Mouse (Mus musculus): ENCODE measurements around the gene Nfatc2. TPM values are rescaled to one million over a fixed set of nuclear protein-coding genes. Genes with fewer than 3 reads are reported as not detected.

Nfatc2 gene
- polyA plus RNA-seq, 2 experiments from 2014 or later = 22.1 to 22.9 TPM

DNA sequence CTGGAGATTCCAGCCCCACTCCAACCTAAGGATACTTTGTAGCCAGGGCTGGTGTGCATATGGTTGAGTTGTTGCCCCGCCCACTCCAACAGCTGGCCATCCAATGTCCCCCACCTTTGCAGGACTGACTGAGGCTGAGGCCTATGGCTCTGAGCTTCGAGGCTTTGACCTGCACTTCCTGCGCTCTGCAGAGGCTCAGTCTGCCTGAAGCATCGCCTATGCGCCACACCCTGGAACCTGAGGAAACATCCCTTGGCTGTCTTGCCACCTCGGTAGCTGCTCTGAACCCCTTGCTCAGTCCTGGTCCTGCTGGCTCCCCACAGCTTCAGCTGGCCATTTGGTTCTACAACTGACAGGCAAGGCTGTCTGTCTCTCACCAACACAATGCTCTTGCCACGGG is 24.1 kb downstream of the Nfatc2 start:
- no peak for ATAC-seq

DNA sequence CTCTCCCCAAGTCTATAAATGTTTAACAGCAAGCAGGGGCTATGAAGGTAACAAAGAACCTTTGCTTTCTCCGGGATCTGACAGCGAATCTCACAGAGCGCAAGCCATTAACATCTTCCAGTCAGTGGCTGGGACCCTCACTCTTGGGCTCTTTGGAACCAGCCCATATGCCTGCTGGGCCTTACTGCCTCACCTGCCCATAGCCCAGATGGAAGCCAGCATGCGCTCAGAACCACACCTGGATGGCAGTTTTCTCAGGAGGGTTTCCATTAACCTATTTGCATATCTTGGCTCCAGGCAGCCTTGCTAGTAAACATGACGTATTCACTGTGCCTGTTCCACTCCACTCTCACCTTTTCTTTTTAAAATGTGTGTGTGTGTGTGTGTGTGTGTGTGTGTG is 25.6 kb downstream of the Nfatc2 start:
- no peak for ATAC-seq

DNA sequence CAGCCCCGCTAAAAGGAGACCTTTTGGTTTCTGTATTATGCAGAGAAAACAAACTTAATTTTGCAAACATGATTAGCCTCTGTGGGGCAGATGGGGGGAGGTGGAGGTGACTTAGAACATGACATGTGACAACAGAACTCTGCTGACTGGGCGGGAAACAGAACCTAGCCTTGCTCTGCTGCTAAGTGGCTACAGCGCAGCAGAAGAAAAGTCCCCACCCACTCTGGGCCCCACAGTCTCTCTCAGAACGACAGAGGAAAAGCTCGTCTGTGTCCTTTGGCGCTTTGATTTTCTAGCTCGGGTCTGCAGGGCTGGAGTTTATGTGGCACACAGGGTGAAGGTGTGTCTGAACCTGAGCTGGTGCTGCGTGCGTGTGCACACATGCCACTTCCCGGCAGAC is 26.5 kb downstream of the Nfatc2 start:
- ATAC-seq = peak; percentile 92

DNA sequence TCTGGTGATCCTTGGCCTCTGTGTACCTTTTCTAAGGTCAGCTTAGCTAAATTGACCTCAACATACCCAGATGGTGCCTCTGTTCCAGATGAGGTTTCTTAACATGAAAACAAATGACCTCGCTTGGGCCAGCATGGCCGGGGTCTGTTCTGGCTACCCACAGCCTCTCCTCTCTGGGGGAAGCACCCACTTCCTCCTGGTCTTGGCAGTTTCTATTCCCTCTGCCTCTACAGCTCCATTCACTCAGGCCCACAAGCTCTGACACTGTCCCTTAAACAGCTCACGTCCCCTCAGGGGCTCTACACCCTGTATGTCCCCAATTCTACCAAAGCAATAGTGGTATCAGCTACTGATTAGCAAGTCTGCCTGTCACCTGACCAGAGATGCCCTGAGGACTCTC is 27.6 kb downstream of the Nfatc2 start:
- ATAC-seq = no peak

DNA sequence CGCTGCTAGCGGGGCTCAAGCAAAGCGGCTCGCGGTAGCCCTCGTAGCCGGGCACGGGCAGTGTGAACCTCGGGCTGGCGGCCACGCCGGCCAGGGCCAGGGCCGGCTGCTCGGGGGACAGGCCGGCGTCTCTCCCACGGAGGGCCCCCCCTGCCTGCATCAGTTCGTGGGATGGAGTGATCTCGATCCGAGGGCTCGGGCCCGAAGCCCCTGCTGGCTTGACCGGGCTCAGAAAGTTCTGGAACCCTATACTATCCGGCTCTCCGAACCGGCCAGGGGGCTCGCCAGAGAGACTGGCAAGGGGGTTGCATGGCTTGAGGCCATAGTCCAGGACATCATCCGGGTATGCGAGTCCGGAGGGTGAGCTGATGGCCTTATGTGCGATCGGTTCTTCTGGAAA is 30.2 kb downstream of the Nfatc2 start:
- no peak for ATAC-seq

DNA sequence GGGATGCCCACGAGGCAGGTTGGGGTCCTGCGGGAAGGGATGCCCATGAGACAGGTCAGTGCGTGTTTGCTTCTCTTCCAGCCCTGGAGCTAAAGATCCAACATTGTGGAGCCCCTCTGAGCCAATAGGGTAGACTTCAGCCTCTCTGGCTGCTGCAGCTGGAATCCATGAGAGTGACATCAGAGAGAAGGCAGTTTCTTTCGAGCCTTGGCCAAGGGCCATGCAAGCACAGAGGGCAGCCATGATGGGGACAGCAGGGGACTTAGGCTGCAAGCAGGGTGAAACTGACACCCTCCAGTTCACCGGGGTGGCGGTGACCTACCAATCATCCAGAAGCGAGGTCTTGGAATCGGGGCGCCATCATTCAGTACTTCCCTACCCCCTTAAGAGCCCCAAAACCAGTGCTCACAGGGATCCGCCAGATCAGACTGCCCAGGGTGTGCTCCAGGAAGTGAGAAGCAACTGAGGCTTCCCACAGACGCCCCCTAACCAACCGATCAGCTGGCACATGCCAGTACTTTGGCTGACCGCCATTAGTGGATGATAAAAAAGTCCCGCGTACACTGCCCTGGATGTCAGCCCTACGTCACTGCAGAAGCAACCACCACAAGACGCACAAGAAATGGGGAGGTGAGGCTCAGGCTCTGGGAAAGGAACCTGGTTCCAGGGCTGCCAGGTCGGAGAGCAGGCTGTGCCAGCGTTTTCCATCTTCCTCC is 35.8 kb downstream of the Nfatc2 start:
- ATAC-seq = no peak

DNA sequence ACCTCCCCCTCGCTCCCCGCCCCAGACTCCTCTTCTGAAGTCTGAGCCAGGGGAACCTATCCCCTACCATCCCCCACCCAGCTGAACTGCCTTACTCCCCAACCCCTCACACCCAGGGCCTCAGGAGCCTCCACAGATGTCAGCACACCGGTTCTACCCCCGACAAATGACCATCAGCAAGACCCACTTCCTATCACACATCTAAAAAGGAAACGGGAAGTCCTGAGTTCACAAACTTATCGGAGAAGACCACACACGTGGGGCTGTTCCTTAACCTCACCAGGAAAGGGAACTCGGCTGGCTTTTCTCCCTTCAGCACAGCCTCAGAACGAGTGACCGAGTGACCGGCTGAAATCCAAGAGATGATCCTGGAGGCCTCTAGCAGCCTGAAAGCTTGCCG is 38.3 kb downstream of the Nfatc2 start:
- ATAC-seq = no peak

DNA sequence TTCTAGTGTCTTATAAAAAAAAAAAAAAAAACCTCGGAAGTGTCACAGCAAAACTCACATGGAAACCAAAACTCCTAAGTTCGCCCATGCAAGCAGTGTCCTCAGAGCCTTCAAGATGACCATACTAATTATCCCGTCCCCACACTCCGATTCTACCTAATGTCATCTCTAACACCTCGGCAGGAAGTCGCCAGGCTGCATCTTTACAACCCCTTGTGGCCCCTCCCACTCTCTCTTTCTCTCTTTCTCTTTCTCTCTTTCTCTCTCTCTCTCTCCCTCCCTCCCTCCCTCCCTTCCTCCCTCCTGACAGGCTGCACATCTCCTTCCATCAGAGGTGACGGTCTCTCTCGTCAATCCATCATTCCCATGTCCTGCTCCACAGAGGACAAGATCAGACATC is 44.4 kb downstream of the Nfatc2 start:
- ATAC-seq = peak; percentile 11

DNA sequence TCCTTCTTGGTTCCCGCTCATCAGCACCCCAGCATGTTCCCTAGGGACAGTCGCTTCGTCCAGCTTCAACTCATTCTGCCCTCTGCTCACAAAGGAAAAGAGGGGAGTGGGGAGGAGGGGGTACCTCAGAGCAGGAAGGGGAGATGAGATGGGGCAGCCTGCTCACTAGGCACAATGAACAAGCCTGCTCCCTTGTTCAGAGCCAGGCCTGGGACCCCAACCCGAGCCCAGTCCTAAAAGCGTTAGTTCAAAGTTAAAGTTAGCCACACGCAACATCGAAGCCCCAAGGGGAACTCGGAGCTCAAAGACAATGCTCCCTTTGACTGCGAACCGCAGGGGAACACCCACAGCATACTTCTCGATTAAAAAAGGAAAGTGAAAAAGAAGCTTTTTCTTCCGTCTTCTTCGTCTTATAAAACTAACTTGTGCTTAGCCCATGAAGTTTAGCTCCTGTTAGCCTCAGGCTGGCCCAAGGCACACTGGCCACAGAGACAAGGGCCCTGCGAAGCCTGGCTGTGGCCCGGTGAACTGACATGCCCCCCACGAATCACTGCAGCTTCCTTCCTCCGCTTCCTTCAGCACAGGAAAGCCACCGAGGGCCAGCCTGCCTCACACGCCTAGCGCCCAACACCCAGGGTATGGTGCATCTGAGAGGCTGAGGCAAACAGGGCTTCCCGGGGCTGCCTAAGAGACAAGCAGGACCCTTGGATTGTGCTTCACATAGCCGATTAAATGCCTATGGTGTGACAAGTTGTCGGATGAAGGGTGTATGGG is 45.4 kb downstream of the Nfatc2 start:
- ATAC-seq = peak; percentile 66

DNA sequence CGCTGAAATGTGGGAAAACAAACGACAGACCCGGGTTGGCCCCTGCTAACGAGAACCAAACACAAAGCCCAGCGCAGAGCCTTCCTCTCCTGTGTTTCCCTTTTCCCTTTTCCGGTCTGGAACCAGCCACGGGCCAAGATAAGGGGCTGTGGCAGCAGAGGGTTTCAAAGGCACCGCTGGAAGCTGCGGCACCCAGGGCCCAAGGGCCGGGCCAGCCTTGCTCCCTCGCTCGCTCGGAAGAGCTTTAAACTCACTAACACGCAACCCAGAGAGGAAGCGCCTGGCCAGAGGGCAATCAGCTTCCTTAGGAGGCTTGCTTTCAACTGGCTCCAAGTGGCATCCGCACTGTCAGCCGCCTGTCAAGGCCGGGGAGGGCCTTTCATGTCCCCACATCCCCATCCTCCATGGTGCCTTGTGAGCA is 47.9 kb downstream of the Nfatc2 start:
- no peak for ATAC-seq

DNA sequence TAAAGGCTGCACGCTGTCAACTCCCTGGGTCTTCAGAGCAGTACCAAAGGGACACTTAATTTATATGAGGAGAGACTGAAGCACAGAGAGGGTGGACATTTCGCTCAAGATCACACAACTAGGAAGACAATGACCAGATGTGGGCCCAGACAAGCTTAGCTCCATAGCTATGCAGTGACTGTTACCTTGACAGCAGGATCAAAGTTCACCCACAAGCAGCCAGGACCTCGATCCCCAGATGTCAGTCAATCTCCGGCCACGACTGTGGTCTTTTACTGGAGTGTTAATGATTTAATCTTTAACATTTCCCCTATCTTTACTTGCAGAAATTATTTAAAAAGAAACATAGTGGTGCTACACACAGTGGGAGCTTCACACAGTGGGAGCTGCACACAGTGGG is 49.1 kb downstream of the Nfatc2 start:
- no peak for ATAC-seq

DNA sequence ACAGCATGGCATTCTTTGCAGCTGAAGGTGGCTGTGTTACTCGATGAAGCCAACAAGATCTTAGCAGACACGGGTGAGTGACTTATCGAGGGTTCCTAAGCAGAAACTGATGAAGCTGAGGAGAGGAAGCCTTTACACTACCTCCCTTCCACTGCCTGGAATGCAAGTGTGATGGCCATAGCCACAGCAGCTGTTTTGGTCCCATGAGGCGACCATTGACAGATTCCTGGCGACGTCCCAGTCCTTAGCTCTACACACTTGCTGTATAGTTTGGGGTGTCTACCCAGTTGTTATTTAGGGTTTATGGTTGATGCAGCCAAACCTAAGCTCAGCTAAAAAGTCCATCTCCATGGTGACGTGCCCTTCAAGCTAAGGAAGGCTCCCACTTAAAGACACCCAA is 50.2 kb downstream of the Nfatc2 start:
- no peak for ATAC-seq

DNA sequence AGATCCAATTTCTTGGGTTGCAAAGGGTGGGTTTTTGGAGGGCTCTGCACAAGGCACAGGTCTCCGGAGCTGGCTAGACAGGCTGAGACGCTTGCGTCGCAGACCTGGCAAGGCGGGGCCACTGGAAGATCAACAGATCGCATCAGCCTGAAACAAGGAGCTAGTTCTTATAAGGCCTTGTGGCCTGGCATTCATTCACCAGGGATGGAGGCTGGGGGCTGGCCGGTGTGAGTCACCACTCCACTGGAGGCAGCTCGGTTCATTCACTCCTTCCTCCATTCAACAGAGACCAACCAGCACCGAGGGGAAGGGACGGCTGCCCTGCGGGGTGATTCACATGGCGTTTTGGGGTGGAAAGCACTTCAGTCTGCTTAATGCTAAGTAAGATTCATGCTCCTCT is 52.1 kb downstream of the Nfatc2 start:
- no peak for ATAC-seq

DNA sequence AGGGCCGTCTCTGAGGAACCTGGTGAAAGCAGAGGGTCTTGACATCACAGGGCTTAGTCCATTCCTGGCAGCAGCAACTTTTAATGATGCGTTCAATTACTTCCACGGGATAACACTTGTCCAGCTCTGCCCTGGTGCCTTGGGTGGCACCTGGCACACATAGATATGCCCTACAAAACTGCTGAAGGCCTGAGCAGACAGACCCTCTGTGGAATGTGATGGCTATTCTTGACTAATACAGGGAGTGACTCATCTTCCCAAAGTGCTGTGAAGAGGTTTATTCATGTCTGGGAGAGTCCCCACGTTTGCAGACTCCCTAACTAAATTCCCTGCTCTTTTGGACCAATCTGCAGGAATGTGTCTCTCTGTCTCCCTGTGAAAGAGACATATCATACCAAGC is 53.4 kb downstream of the Nfatc2 start:
- ATAC-seq = no peak

DNA sequence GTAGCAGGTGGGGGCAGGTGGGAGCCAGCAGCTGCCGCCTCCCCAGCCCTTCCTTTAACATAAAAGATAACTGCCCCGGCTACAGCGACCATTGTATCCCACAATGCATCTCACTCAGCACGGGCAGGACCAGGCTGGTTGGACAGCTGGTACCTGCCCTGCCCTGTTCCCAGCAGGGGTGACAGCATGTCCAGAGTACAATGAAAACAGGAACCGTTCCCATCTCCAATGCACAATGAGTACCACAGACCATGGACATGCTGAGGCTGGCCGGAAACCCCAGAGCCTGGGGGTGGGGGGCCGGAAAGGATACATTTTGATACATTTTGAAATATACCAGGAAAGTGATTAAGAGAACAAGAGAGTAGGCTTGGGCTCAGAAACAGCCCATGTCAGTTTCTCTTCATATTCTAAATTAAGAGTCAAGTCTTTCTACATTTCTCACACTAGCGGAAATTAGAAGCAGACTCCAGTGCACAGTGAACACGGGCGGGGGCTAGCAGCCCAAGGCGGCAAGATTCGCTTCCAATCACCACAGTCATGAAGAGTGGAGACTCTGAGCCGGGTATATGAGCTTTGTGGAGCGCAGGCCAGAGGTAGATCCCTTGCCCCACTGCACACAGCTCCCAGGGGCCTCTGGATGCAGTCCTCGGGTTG is 55.4 kb downstream of the Nfatc2 start:
- no peak for ATAC-seq

DNA sequence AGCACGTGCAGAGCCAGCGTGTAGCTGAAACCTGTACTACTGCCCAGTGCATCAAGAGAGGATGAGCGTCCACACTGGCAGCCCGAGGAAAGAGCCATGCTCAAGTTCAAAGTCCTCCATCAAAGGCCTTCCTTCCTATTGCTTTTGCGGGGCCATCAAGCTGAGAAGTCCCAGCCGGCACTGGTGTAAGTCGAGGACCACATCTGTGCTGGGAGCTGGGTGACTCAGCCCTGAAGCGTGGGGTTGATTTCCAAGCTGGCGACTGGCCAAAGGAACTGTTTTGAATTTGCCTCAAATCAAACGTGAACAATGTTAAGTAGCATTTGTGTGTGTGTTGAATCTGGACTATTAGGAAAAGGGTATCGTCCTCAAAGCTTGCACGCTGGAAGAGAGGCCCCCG is 57.4 kb downstream of the Nfatc2 start:
- ATAC-seq = no peak

DNA sequence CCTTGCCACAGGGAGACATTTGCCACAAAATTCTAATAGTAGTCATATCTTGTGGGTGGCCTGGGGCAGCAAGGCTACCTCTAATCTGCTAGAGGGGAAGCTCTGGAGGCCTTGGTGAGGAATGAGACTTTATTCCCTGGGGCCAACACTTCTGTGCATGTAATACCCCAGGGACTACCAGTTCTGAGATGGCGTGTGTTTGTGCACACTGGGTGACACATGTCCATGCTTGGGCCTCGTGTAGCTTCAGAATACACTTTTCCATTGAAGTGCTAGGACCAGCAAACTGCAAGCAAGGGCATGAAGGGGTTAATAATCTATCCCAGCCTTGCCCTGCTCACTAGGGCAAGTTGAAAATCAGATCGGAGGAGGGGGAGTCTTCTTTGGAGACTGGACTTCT is 58.4 kb downstream of the Nfatc2 start:
- no peak for ATAC-seq

DNA sequence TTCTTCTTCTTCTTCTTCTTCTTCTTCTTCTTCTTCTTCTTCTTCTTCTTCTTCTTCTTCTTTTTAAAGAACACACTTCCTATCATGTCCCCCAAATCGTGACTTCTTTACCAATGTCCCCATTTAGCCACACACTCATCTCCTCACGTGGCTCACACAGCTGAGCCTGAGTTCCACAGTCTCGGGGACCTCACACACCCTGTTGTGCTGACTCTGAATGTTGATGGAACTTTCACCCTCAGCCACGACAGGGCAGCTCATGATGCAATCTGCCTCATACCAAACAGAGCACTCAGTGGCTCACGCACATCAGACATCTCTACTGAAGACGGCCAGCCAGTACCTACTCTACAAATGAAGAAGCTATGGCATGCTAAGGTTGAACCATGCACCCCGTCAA is 60.2 kb downstream of the Nfatc2 start:
- ATAC-seq = no peak

DNA sequence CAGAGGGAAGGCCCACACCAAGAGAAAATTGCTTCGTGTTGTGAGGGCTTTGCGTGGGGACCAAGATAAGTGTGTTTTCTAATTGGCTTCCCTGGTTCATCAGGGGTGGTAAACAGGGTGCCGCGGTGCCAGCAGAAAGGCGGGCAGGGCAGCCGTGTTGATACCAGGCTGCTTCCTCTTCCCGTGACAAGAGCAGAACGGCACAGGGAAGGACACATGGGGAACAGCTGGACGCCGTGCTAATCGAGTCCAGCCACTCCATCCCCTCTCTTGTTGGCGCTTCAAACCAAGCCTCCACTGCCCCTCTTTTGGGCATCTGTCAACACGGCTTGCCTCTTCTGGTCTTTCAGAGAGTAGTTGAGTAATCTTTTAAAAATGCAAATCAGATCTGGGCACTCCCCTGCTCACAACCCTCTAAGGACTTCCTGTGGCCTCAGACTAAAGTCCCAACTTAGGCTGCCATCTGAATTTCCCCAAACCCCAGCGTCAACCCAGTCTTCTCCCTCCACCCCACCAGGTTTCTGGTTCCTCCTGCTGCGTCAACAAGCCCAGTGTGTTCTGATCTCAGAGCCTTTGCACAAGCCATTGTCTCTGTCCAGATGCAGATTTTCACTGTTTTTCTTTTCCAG is 61.7 kb downstream of the Nfatc2 start:
- peak; percentile 85 for ATAC-seq

DNA sequence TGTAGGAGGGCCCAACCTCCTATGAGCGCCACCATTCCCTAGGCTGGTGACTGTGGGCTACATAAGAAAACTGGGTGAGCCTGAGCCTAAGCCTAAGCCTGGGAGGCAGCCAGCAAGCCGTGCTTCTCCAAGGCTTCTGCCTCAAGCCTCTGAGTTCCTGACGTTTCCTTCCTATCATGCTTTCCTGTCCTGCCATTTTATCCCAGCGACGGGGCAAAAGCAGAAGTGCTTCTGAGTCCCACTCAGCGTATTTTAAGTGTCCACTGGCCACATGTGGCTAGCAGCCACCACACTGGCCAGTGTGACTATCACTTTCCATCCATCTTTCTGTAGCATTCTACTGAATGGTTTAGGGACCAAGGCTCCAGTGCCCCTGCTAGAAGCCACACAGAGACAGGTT is 62.4 kb downstream of the Nfatc2 start:
- no peak for ATAC-seq

DNA sequence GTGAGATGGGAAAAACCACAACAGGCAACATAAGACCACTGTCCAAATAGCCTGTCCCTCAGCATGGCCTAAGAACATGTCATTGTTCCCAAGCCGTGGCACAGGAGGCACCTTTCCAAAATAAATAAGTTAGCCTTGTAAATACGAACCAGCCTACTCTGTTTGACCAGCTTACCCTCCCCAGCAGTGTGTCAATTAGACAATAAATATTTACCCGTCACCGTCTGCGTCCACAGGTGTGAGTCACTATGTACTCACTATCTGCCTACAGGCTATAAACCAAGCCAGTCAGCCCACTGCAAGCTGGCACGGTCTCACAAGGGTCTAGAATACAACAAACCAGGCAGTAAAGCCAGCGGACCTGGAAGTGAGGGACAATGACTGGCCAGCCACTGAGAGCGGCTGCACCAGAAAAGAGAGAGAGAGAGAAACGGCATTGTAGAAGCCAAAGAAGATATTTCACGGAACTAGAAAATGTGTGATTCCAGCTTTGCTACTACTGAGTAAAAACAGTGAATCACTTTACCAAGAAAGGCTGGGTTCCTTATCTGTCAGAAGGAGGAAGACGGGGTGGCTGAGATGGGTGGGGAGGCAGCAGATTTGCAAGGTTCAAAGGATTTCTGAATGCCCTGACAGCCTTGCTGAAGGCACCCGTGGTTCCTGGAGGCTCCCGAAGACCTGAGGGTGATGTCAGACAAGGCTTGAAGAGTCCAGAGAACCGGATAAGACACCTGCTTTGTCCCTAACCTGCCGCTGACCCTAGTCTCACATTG is 69.2 kb downstream of the Nfatc2 start:
- ATAC-seq = no peak

DNA sequence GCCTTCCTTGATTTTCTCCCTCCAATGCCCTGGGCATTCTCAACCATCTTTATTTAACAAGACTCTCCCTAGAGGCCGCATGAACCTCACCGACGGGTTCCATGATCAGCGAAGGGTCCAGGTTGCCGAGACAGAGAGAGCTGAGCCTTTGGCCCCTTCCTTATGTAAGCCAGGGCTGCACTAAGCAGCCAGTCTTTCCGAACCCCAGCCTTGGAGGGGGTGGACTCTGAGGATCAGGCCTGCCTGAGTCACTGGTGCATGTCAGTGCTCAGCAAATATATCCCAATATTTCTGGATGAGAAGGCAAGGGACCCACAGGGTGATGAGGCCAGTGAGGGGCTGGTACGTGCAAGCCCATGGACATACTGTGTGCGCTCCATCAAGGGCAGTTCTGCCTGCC is 72.9 kb downstream of the Nfatc2 start:
- no peak for ATAC-seq

DNA sequence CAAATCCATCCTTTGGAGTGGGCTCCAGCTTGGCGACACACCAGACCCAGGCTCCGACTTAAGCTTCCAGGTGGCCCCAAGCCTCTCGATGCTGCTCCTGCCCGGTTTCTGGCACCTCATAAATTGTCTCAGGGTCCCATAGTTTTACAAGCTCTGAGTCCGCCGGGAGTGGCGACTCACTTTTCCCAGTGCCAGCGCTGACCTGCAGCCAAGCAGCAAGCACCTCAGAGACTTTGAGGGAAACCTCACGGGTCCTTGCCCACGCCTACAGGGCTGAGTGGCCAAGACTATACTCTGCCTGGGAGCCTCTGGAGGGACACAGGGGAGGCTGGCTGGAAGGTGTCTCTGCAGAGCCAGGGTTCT is 74.0 kb downstream of the Nfatc2 start:
- no peak for ATAC-seq
